Mouse (Mus musculus): Measurements from ENCODE around the gene Spef1.

DNA sequence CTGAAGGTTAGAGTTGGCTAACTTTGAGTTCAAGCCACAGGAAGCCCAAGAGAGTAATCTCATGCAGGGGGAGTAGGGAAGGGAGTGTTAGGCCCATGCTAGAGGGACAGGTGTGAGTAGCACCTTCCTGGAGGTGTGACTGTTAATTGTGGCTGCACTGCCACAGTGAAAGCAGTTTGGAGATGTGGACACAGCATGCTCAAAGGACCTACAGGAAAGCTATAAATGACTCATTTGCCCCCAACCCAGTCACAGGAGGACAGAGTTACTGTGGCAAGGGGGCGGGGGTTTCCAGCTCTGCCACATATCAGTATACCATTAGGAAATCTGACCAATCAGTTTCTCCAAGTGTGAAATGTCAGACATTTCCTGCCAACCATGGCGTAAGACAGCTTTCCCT, 41.5 kb downstream of the Spef1 start:
- TF ChIP-seq GATA1 (IDR thresholded peaks at IDR 0.05; ENCODE audit: borderline replicate concordance, low read length) (no peak), FLI1 (IDR thresholded peaks at IDR 0.05; ENCODE audit: low read length) (no peak)
